Mouse (Mus musculus) small intestine, adult 2 months (tissue): ENCODE data around the gene Tnrc18. TPM values are rescaled to one million over a fixed set of nuclear protein-coding genes. Genes with fewer than 3 reads are reported as not detected.

ENCODE experiments used
- H3K27ac ChIP-seq: fragments of 200-500 bp; 2 replicates; pipeline ENCODE4 v1.5.1; 2012; ENCODE audit warnings: low read depth, low read length, control low read depth, inconsistent platforms; ENCODE audit not compliant: insufficient read depth
- H3K27me3 ChIP-seq: fragments of 200-500 bp; 2 replicates; pipeline ENCODE4 v1.6.1; 2012; ENCODE audit warnings: mild to moderate bottlenecking, moderate library complexity, low read length, inconsistent platforms; ENCODE audit not compliant: control insufficient read depth, insufficient read depth
- H3K36me3 ChIP-seq: fragments of 200-500 bp; 2 replicates; pipeline ENCODE4 v1.6.1; 2012; ENCODE audit warnings: mild to moderate bottlenecking, low read length, control low read depth, inconsistent platforms; ENCODE audit not compliant: control insufficient read depth, insufficient read depth
- H3K4me1 ChIP-seq: fragments of 200-500 bp; 2 replicates; pipeline ENCODE4 v1.6.1; 2012; ENCODE audit warnings: low read length, inconsistent platforms, mixed read lengths; ENCODE audit not compliant: control insufficient read depth, insufficient read depth, insufficient read length
- H3K4me3 ChIP-seq: fragments of 200-500 bp; 2 replicates; pipeline ENCODE4 v1.5.1; 2012; ENCODE audit warnings: low read depth, mild to moderate bottlenecking, control low read depth, inconsistent platforms, low read length, moderate library complexity
- CTCF ChIP-seq: fragments of 200-500 bp; IDR thresholded peaks from 2 replicates; pipeline ENCODE4 v1.5.1; 2012; ENCODE audit warnings: low read depth, mild to moderate bottlenecking, control low read depth, inconsistent platforms, low read length, moderate library complexity, mixed read lengths; ENCODE audit not compliant: insufficient replicate concordance, insufficient read length; ENCODE audit errors: extremely low read depth
- POLR2A ChIP-seq: fragments of 200-500 bp; IDR thresholded peaks from 2 replicates; pipeline ENCODE4 v1.6.1; 2012; ENCODE audit warnings: low read depth, mild to moderate bottlenecking, control low read depth, inconsistent platforms, low read length, moderate library complexity
- WGBS: fragments of 180-500 bp; shearing (Covaris S2); methylation state at CpG from one replicate; pipeline ENCODE4 v1.1.7; 2018; 5-methylcytosine and 5-hydroxymethylcytosine counted together
- polyA plus RNA-seq: library from polyadenylated mRNA; depleted of rRNA; stranded (reverse); fragments of >200 nt; gene quantifications from 2 replicates; pipeline ENCODE4 v1.2.3, GENCODE M21; 2012

Gene Tnrc18
- polyA plus RNA-seq, 1 experiment: 108 TPM

DNA sequence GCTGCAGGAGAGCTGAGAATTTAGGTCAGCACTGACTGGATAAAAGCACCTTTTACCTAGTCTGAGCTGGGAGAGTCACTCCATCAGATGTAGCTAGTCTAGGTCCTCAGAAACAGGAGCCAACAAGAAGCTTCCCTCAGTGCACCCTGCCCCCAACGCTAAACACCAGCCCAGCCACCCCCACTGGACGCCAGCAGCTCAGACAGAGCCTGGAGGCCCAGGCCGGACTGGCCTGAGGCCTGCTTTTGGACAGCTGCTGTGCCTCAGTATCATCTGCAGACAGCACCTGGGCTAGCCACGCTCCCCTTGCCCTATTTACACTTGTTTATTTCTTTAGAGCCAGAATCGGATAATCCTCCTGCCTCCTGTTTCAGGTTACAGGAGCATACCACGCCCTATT is 19.4 kb upstream of the Tnrc18 start:
- no peak overlapping the region for H3K27ac ChIP-seq
- no peaks in the 10 kb centered on the region for H3K4me1 ChIP-seq
- H3K36me3 ChIP-seq: no peaks in the 10 kb centered on the region
- no peaks in the 10 kb centered on the region for H3K27me3 ChIP-seq
- no peak overlapping the region for H3K4me3 ChIP-seq
- WGBS: 83% methylated on average over 6 of the region's 6 CpGs
- no peak for TF ChIP-seq CTCF
- no peak for TF ChIP-seq POLR2A

GRCm38 (mm10) chr5:142833646-142834438 is 16.4 kb upstream of the Tnrc18 start:
- WGBS: 58% methylated on average over 8 of the region's 8 CpGs
- H3K27ac ChIP-seq: no peak overlapping the region
- TF ChIP-seq CTCF (no peak), POLR2A (no peak)

GRCm38 (mm10) chr5:142826131-142826530 is 8.7 kb upstream of the Tnrc18 start:
- no peak overlapping the region for H3K4me3 ChIP-seq
- 94% methylated on average over 4 of the region's 4 CpGs for WGBS
- H3K27me3 ChIP-seq: no peaks in the 10 kb centered on the region
- H3K36me3 ChIP-seq: no peaks in the 10 kb centered on the region
- no peak overlapping the region for H3K27ac ChIP-seq
- peaks cover 12% of the 10 kb centered on the region for H3K4me1 ChIP-seq
- no peak for TF ChIP-seq POLR2A
- TF ChIP-seq CTCF: no peak

More at GRCm38 (mm10) chr5:142833646-142834438, 16.4 kb upstream of the Tnrc18 start:
- Histone ChIP-seq H3K4me3 (no peak overlapping the region), H3K27me3 (no peaks in the 10 kb centered on the region), H3K4me1 (no peaks in the 10 kb centered on the region), H3K36me3 (no peaks in the 10 kb centered on the region)

DNA sequence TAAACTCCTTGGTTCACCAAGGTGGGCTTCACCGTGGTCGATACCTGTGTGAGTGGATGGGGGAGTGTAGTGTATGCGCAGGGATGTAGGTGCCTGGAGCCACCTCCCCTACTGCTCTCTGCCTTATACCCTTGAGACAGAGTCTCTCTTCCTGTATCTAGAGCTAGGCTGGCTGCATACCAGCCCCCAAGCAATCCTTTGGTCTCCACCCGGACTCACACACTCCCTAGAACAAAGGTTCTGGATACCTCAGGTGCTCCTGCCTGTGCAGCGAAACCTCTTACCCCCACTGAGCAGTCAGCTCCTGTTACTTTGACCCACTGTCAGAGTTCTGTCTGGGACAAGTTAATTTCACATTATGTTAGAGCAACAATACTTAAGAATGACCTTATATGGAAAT is 8.2 kb upstream of the Tnrc18 start:
- Histone ChIP-seq H3K36me3 (no peaks in the 10 kb centered on the region), H3K4me1 (peaks cover 12% of the 10 kb centered on the region), H3K27ac (no peak overlapping the region), H3K27me3 (no peaks in the 10 kb centered on the region), H3K4me3 (no peak overlapping the region)
- WGBS: 71% methylated on average over 5 of the region's 5 CpGs
- TF ChIP-seq CTCF: no peak
- no peak for TF ChIP-seq POLR2A

GRCm38 (mm10) chr5:142824091-142824490 is 6.6 kb upstream of the Tnrc18 start:
- TF ChIP-seq POLR2A: no peak
- TF ChIP-seq CTCF: no peak
- no peaks in the 10 kb centered on the region for H3K36me3 ChIP-seq
- no peaks in the 10 kb centered on the region for H3K27me3 ChIP-seq
- WGBS: 42% methylated on average over 6 of the region's 6 CpGs
- 0 out of 2 replicates have a peak overlapping the region, but pooled peaks have one; percentile 87 for H3K27ac ChIP-seq
- H3K4me3 ChIP-seq: no peak overlapping the region
- peaks cover 12% of the 10 kb centered on the region for H3K4me1 ChIP-seq

- Histone ChIP-seq H3K27ac (peak overlapping the region; percentile 87), H3K36me3 (no peaks in the 10 kb centered on the region), H3K4me1 (peaks cover 12% of the 10 kb centered on the region), H3K27me3 (no peaks in the 10 kb centered on the region), H3K4me3 (peak overlapping the region; percentile 85)
- TF ChIP-seq POLR2A (peak; percentile 64; the same call in 1 of the 2 replicates), CTCF (no peak)
- 18% methylated on average over 31 of the region's 31 CpGs for WGBS
Observed at GRCm38 (mm10) chr5:142823096-142824062, 5.9 kb upstream of the Tnrc18 start.

DNA sequence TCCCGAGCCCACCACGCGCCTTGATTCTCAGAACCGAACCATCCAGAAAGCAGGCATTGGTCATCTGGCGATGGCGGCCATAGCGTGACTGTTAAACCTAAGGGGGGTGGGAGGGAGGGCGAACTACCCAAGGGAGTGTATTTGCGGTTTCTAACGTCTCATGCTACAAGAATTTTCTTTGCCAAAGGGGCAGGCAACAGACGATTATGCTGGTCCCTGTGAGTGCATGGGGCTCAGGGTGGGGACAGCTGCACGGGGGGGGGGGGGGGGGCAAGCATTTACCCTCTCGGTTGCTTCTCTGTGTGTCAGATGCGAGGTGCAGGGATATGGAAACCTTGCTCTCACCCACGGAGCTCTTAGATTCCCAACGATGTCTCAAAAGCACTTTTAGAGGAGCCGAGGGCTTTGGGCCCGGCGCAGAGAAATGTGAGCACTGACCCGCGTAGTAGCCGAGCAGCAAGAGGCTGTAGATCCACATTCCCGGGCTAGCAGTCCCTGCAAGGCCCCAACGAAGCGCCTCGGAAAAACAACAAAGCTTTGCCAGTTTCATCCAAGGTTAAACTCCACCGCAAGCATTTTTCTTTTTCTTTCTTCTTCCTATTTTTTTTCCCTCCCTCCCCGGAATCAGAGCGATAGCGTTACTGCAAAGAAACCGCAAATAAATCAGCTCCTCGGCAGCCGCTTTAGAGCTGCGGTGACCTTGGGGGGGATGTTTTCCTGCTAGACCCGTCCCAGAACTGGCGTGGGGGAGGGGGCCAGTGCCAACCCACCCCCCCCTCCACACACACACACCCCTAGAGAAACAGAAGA is 5.0 kb upstream of the Tnrc18 start:
- Histone ChIP-seq H3K27ac (peak overlapping the region; percentile 99), H3K4me1 (peaks cover 12% of the 10 kb centered on the region), H3K36me3 (no peaks in the 10 kb centered on the region), H3K27me3 (no peaks in the 10 kb centered on the region), H3K4me3 (peak overlapping the region; percentile 85)
- 2% methylated on average over 36 of the region's 36 CpGs for WGBS
- TF ChIP-seq CTCF (no peak), POLR2A (no peak)
